In the genomic region with DNA sequence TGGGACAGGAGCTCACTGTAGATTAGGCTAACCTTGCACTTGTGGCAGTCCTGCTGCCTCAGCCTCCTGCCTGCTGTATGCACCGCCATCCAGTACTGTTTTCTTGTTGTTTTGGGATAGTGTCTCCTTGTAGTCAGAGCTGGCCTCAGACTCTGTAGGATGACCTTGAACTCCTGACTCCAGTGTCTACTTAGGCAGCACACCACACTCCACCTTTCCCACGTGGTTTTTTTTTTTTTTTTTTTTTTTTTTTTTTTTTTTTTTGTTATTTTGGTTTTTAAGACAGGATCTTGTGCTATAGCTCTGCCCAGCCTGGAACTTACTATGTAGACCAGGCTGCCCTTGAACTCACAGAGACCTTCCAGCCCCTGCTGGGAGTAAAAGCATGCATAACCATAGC, we compare ENCODE assay signal across 17 mouse cellular contexts. TPM values are rescaled to one million over a fixed set of nuclear protein-coding genes. Genes with fewer than 3 reads are reported as not detected.
"Had no signal": no experiment of that assay in that cellular context is flagged by ENCODE, and none has a peak within 500 bp of the region (broad histone marks: within the 10 kb centered on the region; RNA-seq: fewer than 3 reads in every experiment).

No protein-coding gene starts in this region.

- H3K27ac ChIP-seq: midbrain, embryonic 10.5 days; midbrain, embryonic 12.5 days; neural tube, embryonic 13.5 days; neural tube, embryonic 15.5 days had no signal

- H3K9ac ChIP-seq: lung, embryonic 14.5 days; midbrain, embryonic 12.5 days; neural tube, embryonic 13.5 days; neural tube, embryonic 15.5 days had no signal

- H3K9me3 ChIP-seq: midbrain, embryonic 10.5 days; midbrain, embryonic 12.5 days; neural tube, embryonic 13.5 days; neural tube, embryonic 15.5 days had no signal

- H3K27me3 ChIP-seq: neural tube, embryonic 13.5 days; neural tube, embryonic 15.5 days had no signal

- H3K4me3 ChIP-seq: midbrain, embryonic 10.5 days; midbrain, embryonic 12.5 days; myocyte; neural tube, embryonic 13.5 days; neural tube, embryonic 15.5 days had no signal

- DNase-seq: lung, adult 18-20 months; lung, embryonic 14.5 days; lung, postnatal 10 days; lung, postnatal 4 days; midbrain, embryonic 14.5 days; right cerebral cortex, postnatal 25 days; right cerebral cortex, postnatal 4 days; spleen, adult 18-20 months; thymus, adult 18-20 months; thymus, postnatal 14 days; thymus, postnatal 36 days had no signal

- H3K36me3 ChIP-seq: midbrain, embryonic 10.5 days; midbrain, embryonic 12.5 days had no signal

RNA-seq across cellular contexts. Expression of a gene that starts 39.6 kb away (rescaled TPM):
- polyA plus RNA-seq: lung, embryonic 14.5 days; thymus, postnatal 0 days had no signal
